19 mouse cellular contexts compared by ENCODE assay signal in the genomic region with DNA sequence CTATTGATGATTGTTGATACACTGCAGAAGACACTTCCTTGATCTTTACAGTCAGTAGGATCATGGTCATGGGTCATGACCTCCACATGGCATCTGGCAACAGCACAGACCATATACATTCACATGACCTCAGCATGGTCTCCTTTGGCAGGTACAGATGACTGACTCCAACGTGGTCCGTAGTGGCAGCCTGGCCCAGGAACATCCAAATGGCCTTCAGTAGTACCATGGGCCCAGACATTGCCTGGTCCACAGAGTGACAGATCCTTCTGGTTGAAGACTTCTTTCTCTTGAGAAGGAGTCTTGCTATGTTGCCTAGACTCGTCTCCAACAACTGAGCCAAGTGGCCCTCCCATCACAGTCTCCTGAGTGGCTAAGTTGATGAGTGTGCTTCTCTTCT.
"Had no signal": no experiment of that assay in that cellular context is flagged by ENCODE, and none has a peak within 500 bp of the region (broad histone marks: within the 10 kb centered on the region; RNA-seq: fewer than 3 reads in every experiment).

No protein-coding gene starts in this region.

- H3K27ac ChIP-seq: midbrain, embryonic 10.5 days; midbrain, embryonic 12.5 days; neural tube, embryonic 13.5 days; neural tube, embryonic 15.5 days had no signal

- H3K9ac ChIP-seq: lung, embryonic 14.5 days; midbrain, embryonic 12.5 days; neural tube, embryonic 13.5 days; neural tube, embryonic 15.5 days had no signal

- H3K27me3 ChIP-seq: midbrain, embryonic 12.5 days; neural tube, embryonic 13.5 days; neural tube, embryonic 15.5 days had no signal

- H3K4me3 ChIP-seq: midbrain, embryonic 10.5 days; midbrain, embryonic 12.5 days; myocyte; neural tube, embryonic 13.5 days; neural tube, embryonic 15.5 days had no signal

- H3K9me3 ChIP-seq: midbrain, embryonic 10.5 days; midbrain, embryonic 12.5 days; neural tube, embryonic 13.5 days; neural tube, embryonic 15.5 days had no signal

- H3K4me1 ChIP-seq: midbrain, embryonic 10.5 days; midbrain, embryonic 12.5 days; neural tube, embryonic 13.5 days; neural tube, embryonic 15.5 days had no signal

- H3K36me3 ChIP-seq: midbrain, embryonic 10.5 days; midbrain, embryonic 12.5 days; neural tube, embryonic 13.5 days; neural tube, embryonic 15.5 days had no signal

- H3K4me2 ChIP-seq: lung, embryonic 14.5 days; midbrain, embryonic 12.5 days; neural tube, embryonic 13.5 days; neural tube, embryonic 15.5 days had no signal

- ATAC-seq: midbrain, embryonic 16.5 days had no signal

- DNase-seq: lung, adult 18-20 months; lung, embryonic 14.5 days; lung, postnatal 10 days; lung, postnatal 4 days; midbrain, embryonic 14.5 days; retina, postnatal 1 day; right cerebral cortex, adult 18-20 months; right cerebral cortex, postnatal 25 days; right cerebral cortex, postnatal 4 days; spleen, adult 18-20 months; thymus, adult 18-20 months; thymus, postnatal 14 days; thymus, postnatal 36 days had no signal
